Mouse (Mus musculus): ENCODE data around the gene Cage1.

DNA sequence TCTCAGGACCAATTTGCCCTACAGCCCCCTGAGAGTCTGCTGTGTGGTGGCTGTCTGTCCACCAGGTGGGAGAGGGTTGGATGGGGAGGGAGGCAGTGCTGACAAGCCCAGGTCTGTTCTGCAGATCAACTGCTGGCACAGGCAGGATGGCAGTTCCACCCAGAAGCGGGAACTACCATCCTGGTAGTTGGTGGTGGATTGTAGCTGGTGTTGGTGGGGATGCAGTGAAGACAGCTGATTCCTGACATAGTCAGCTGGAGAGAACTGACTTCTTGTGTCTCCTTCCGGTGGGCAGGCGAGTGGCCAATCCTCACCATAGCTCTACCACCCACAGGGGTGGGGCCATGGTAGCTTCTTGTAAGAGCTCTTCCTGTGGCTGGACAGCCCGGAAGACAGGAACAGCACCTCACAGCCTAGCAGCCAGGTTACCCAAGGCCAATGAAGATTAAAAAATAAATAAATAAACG is 26.4 kb downstream of the Cage1 start:
- TF ChIP-seq CTCF (IDR thresholded peaks at IDR 0.05; ENCODE audit: low read depth, low read length) (no peak), TAL1 (conservative IDR thresholded peaks at IDR 0.05; ENCODE audit: low read depth, low read length) (no peak), GATA1 (IDR thresholded peaks at IDR 0.05; ENCODE audit: borderline replicate concordance, low read length) (no peak), POLR2AphosphoS5 (IDR thresholded peaks at IDR 0.05; ENCODE audit: insufficient replicate concordance, low read depth, low read length) (no peak)
